Mouse (Mus musculus) right cerebral cortex, adult 2 months (tissue): ENCODE measurements around the gene Chit1.

Experiments
- DNase-seq, 2 experiments: peaks; one replicate each; pipeline ENCODE4 v3.0.0; 2021 to 2022; ENCODE audit warnings: low spot score in 2 of 2

Gene Chit1

DNA sequence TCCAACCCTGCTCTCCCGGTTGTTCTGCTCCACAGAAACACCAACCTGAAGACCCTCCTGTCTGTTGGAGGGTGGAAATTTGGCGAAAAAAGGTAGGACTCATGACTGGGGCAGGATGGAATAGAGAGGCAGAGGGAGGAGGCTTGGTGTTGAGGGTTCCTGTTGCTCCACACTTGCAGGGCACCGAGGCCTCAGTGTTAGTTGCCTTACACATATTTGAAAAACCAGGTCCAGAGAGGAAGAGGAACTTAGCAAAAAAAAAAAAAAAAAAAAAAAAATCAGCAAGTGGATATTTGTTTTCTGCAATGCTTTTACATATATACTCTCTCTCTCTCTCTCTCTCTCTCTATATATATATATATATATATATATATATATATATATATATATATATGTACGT is 73.0 kb downstream of the Chit1 start:
- DNase-seq = no peak

DNA sequence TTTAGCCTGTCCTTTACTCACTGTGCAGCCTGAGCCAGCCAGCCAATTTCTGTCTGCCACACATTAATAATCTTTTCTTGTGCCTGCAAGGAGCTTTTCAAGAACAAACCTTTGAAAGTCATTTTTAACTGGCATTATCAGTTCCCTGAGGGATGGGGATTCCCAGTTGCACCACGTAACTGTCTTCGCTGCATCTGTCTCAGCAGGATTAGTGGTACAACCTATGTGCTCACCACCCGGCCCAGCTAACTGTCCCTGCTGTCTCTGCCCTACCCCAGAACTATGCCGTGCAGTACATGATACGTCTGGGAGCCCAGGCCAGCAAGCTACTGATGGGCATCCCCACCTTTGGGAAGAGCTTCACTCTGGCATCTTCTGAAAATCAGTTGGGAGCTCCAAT is 77.2 kb downstream of the Chit1 start:
- DNase-seq = no peak

DNA sequence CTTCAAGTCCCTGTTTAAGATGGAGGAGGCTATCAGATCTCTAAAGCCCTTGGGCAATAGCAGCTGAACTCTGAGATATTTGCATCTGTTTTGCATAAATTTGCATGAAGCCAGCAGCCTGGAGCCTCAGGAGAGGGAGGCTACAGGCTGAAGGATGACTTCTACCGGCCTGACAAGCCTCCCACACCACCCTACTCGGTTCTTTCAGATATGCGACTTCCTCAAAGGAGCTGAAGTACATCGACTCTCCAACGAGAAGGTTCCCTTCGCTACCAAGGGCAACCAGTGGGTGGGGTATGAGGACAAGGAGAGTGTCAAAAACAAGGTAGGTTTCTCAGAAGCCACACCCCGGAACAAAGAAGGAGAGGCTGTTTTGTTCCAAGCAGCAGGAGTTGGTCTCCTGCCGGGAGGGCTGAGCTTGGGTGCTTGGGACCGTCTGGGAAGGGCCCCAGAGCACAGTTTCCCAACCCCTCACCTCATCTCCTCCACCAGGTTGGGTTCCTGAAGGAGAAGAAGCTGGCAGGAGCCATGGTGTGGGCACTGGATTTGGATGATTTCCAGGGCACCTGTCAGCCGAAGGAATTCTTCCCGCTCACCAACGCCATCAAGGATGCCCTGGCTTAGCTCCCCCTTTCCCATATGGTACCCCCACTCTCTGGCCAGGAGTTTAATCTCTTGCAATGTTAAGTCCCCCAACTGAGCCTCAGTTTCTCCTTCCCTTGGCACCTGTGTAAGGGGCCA is 78.1 kb downstream of the Chit1 start:
- peak in 1 of 2 experiments; percentile 55 for DNase-seq

DNA sequence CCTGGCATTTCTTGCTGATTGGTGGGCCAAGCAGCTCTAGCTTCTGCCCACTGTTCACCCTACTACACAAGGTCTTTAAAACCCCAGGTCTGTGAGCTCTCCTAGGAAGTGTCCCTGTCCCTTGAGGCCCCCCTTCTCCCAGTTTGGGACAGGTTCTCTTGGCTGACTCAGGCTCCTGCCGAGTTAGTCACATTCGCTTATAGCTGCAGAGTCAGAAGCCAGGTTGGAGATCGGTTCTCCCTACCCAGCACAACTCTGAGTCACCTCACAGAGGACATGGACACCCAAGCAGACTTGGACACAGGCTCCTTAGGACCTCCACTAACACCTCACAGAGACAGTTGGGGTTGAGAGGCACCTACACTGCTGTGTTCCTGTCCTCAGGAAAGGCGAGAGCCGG is 80.2 kb downstream of the Chit1 start:
- no peak for DNase-seq

DNA sequence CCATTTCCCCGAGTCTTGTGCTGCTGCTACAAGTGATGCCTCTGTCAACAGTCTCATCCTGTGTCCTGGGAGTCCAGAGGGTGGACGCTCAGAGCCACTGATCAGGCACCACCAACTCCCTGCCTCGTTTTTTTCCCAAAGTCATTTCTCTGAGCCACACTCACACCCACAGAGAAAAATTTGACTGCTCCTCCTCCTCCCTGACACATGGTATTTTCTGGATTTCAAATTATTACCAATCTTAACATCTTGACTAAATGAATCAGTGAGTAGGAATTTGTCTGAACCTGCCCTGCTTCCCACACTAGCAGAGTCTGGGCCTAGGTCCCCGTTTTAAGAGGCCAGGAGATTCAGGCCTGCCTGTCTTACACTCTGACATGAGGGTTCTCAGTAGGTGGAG is 81.0 kb downstream of the Chit1 start:
- DNase-seq = no peak

DNA sequence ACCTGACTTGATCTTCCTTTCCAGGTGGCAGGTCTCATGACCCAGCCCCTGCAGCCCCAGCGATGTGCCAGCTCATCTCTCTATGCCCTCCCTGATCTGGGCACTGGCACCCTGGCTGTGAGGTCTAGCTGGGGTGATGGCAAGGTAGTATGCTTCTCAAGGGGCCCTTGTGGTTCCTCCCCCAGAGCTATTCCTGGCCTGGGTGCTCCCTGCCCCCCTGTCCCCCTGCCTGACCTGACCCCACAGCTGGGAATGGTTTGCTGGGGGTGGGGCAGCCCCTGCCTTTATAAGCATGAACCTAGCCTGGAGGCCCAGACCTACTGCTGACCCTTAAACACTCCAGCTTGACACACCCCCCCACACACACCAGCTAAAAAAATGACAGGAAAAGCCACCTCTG is 82.1 kb downstream of the Chit1 start, which contains the start of gene Mybph:
Gene Mybph, plus strand, starts transcription at position 323 of the 400 bp plus-strand sequence.
- no peak for DNase-seq

DNA sequence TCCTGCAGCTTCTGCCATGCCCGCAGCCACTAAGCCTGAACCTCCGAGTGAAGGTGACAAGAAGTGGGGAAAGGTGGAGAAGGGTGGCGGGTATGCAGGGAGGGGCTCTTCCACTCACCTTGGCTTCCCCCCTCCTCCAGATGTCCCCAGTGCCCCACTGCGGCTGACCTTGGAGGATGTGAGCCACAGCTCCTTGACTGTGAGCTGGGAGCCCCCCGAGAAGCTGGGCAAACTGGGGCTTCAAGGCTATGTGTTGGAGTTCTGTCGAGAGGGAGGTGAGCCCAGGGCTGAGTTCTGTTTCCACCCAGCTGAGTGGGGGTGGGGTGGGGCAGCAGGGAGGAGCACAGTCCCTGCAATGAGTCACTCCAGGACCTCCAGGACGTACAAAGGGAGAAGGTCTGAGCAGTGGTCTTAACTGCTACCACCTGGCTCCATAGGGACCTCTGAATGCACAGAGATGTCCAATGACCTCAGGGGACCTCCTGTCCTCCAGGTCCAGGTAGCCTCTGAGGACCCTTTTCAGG is 82.7 kb downstream of the Chit1 start:
- DNase-seq = no peak

DNA sequence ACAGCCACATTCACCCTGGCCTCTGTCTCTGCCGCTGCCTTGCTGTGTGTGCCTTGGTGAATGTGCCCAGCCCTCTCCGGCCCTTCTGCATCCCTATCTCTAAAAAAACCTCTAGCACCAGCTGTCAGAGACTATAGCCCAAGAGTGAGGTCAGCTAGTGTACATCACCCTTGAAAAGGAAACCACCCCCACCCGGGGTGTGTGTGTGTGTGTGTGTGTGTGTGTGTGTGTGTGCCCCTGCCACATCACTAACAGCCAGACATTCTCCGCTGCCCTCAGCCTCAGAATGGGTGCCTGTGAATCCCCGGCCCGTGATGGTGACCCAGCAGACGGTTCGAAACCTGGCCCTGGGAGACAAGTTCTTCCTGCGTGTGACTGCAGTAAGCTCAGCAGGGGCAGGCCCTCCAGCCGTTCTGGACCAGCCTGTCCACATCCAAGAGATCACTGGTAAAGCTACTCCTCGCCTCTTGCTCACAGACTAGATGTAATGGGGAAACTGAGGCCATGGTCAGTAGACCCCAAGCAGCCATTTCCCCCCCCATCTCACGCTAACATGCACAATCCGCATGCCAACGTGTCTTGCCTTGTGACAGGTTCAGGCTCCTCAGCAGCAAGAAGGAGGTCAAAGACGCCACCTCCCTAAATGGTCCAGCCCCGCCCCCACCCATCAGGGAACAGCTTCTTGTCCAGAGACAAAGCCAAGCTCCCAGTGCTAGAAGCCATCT is 83.4 kb downstream of the Chit1 start:
- DNase-seq = no peak

DNA sequence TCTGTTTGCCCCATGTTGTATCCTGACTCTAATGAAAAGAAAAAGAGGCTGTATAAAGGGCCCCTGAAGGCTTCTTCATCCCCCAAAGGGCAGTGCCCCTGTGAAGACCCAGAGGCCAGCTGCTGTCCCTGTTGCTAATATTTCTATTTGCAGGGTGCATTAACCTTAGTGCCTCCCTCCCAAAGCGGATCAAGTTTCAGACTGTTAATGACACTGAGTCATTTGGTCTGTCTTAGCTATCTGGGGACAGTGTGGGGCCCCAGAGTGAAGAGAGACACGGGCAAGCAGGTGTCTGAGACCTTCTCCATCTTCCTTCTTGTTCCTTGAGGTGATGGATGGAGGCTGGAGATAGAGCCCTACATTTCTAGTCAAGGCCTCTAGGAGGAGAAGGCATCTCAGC is 84.1 kb downstream of the Chit1 start:
- no peak for DNase-seq

DNA sequence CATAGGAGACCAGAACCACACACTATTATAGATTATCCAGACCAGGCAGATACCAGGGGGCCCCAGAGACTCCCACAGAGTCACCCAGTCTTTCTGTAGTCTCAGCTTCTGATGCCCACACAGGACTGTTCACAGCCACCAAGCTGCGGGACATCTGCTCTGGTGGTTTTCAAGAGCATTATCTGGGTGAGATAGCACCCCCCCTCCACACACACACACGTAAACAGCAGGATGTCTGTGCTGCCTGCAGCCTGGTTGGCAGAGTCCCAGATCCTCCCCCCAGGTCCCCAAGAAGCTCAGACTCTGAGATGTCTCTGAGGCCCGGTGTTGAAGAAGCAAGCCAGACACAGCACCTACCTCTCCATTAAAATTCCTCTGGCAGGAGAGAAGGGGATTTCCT is 84.5 kb downstream of the Chit1 start:
- peak; percentile 49 to 68 for DNase-seq

DNA sequence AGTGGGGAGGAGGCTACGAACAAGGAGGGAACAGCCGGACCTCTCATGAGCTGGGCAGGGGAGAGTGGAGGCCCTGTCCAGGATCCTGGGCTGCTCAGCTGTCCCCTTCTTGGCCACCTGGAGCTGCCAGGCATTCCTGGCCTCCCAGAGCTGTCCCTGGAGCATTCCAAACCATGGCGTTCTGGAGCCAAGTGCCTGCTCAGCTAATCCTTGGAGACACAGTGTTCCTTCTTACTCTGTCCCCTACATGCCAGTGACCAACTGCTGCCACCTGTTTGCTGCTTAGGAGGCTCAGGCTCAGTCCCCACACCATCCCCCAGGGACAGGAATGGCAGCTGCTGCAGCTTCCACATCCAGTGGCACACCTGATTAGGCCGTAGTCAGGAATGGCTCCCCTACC is 84.9 kb downstream of the Chit1 start:
- DNase-seq = no peak

DNA sequence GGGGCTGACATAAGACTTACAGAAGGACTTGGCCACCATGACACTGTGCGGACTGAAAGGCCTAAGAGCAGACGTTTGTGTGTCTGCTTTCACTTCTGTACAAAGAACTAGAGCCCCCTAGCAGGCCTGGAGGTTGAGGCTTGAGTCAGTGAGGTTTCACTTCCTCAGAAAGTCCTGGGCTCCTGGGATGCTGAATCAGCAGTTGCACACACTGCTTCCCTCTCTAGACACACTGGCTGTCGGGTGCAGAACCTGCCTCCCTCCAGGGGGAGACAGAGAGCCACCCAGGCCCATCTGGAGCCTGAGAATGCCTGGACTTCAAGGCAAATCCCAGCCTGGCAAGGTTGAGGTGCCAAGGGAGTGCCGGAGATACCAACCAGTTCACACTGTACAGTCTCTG is 85.3 kb downstream of the Chit1 start:
- peak; percentile 78 to 79 for DNase-seq

DNA sequence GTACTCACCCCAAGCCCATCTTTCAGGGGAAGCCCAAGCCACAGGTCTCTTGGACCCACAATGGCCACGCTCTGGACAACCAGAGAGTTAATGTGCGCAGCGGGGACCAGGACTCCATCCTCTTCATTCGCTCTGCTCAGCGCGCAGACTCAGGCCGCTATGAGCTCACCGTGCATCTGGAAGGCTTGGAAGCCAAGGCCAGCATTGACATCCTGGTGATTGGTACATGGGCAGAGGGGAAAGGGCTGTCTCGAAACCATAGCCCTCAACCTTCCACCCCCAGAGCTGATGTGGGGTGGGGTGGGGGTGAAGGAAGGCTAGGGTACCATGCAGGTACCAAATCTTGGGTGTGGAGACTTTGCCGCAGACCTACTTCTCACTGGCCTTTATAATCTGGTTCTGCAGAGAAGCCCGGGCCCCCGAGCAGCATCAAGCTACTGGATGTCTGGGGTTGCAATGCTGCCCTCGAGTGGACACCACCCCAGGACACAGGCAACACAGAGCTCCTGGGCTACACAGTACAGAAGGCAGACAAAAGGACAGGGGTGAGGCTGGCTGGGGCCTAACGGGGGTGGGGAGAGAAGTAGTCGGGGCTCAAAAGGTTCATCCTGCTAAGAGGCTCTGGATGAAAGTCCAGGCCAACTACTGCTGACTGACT is 86.4 kb downstream of the Chit1 start:
- no peak for DNase-seq

DNA sequence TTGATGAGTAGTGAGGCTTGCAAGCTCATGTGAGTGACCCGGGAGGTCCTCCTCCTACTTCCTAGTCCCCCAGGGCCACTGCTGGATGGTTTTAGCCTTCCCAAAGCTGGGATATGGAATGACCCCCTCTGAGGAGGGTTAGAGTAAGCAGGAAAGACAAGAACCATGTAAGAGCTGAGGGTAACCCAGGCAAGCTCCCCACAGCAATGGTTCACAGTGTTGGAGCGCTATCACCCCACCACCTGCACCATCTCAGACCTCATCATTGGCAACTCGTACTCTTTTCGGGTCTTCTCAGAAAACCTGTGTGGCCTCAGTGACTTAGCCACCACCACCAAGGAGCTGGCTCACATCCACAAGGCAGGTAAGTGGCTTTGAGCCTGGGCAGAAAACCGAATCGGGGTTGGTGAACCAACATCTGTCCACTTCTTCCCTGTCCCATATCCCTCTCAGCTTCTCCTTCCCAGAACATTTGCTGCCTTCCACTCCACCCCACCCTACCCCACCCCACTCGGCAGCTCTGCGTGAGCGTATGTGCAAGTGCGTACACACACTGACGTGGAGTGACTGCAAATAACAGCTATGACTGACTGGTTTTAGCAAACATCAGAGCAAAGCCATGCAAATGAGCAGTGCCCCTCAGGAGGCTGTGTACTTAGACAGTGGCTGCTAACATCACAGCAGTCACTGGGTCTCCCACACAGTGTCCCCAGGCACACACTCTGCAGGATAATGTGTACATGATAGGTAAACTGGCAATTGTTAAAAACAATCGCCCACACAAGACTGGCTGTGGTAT is 87.4 kb downstream of the Chit1 start:
- no peak for DNase-seq

DNA sequence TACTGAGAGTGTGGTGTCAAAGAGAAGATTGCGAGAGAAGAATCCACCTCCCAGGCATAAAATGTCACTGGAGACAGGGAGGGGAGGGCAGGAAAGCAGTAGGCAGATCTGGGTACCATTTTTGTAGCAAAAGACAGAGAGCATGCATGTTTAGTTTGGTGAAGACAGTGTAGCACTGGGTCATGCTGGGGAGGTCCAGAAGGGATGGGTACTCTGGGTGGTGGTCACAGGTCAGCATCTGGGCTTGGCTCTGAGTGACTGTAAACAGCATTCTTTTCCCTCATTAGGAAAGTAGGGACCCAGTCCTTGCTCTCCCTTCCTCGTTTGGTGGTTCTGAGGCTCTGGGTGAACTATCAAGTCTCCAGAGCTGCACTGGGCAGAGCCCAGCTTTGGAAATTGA is 89.4 kb downstream of the Chit1 start:
- DNase-seq = no peak
